Mouse (Mus musculus) spleen, postnatal 36 days (tissue): ENCODE measurements around the gene Nhlh2.

Source experiments
- DNase-seq, 2 experiments: peaks; one replicate each; pipeline ENCODE4 v3.0.0; 2022; ENCODE audit warnings: low spot score in 2 of 2, mixed read lengths in 1 of 2

Gene Nhlh2

GRCm38 (mm10) chr3:102009926-102010381 lies at the start of gene Nhlh2:
Gene Nhlh2 (plus strand): TSS chr3:102010076.
- no peak for DNase-seq

- no peak for DNase-seq
Measured at GRCm38 (mm10) chr3:101961146-101961835, 48.6 kb upstream of the Nhlh2 start.

GRCm38 (mm10) chr3:101963501-101963900 lies 46.4 kb upstream of the Nhlh2 start:
- DNase-seq: no peak

- no peak for DNase-seq
Measured at GRCm38 (mm10) chr3:101964352-101964751, 45.5 kb upstream of the Nhlh2 start.

GRCm38 (mm10) chr3:101966825-101967558 lies 42.9 kb upstream of the Nhlh2 start:
- DNase-seq: no peak

- no peak for DNase-seq
Measured at GRCm38 (mm10) chr3:101975337-101975736, 34.5 kb upstream of the Nhlh2 start.

GRCm38 (mm10) chr3:101978299-101978994 lies 31.4 kb upstream of the Nhlh2 start:
- no peak for DNase-seq

- no peak for DNase-seq
Measured at GRCm38 (mm10) chr3:101983917-101984316, 26.0 kb upstream of the Nhlh2 start.

GRCm38 (mm10) chr3:101985634-101986033 lies 24.2 kb upstream of the Nhlh2 start:
- DNase-seq: no peak

- no peak for DNase-seq
Measured at GRCm38 (mm10) chr3:101990136-101990535, 19.7 kb upstream of the Nhlh2 start.

GRCm38 (mm10) chr3:101990995-101991516 lies 18.8 kb upstream of the Nhlh2 start:
- DNase-seq: no peak

- DNase-seq: no peak
Measured at GRCm38 (mm10) chr3:101997851-101998250, 12.0 kb upstream of the Nhlh2 start.

GRCm38 (mm10) chr3:102010681-102011317 lies 923 bp downstream of the Nhlh2 start:
- no peak for DNase-seq

- no peak for DNase-seq
Measured at GRCm38 (mm10) chr3:102011318-102012075, 1.6 kb downstream of the Nhlh2 start.

- no peak for DNase-seq
Measured at GRCm38 (mm10) chr3:102012076-102012610, 2.3 kb downstream of the Nhlh2 start.

GRCm38 (mm10) chr3:102012611-102013211 lies 2.8 kb downstream of the Nhlh2 start:
- no peak for DNase-seq

GRCm38 (mm10) chr3:102020604-102021003 lies 10.7 kb downstream of the Nhlh2 start:
- DNase-seq: no peak

- no peak for DNase-seq
Measured at GRCm38 (mm10) chr3:102022721-102023120, 12.8 kb downstream of the Nhlh2 start.

GRCm38 (mm10) chr3:102023337-102023736 lies 13.5 kb downstream of the Nhlh2 start:
- DNase-seq: no peak

GRCm38 (mm10) chr3:102023829-102024228 lies 14.0 kb downstream of the Nhlh2 start:
- DNase-seq: no peak
